Mouse (Mus musculus): Measurements from ENCODE around the gene Dpp4.

The Dpp4 gene

GRCm38 (mm10) chr2:62362211-62362610 lies 49.8 kb downstream of the Dpp4 start:
- in situ Hi-C loops (cut with MseI, MboI): no loop called here

GRCm38 (mm10) chr2:62361514-62361913 lies 50.5 kb downstream of the Dpp4 start:
- in situ Hi-C loops (cut with MseI, MboI): no loop called here

- in situ Hi-C loops (cut with MseI, MboI): no loop called here
These were observed 51.2 kb downstream of the Dpp4 start for GRCm38 (mm10) chr2:62360872-62361271.

- in situ Hi-C loops (cut with MseI, MboI): no loop called here
These were observed 54.8 kb downstream of the Dpp4 start for GRCm38 (mm10) chr2:62357259-62357658.

- in situ Hi-C loops (cut with MseI, MboI): no loop called here
These were observed 55.4 kb downstream of the Dpp4 start for GRCm38 (mm10) chr2:62356606-62357005.

- in situ Hi-C loops (cut with MseI, MboI): no loop called here
These were observed 56.3 kb downstream of the Dpp4 start for GRCm38 (mm10) chr2:62355766-62356165.

GRCm38 (mm10) chr2:62352035-62352434 lies 60.0 kb downstream of the Dpp4 start:
- in situ Hi-C loops (cut with MseI, MboI): no loop called here

- in situ Hi-C loops (cut with MseI, MboI): no loop called here
These were observed 64.3 kb downstream of the Dpp4 start for GRCm38 (mm10) chr2:62347762-62348161.

- in situ Hi-C loops (cut with MseI, MboI): no loop called here
These were observed 65.3 kb downstream of the Dpp4 start for GRCm38 (mm10) chr2:62346771-62347170.

GRCm38 (mm10) chr2:62344367-62344766 lies 67.7 kb downstream of the Dpp4 start:
- in situ Hi-C loops (cut with MseI, MboI): no loop called here

- in situ Hi-C loops (cut with MseI, MboI): no loop called here
These were observed 70.3 kb downstream of the Dpp4 start for GRCm38 (mm10) chr2:62341734-62342128.

- in situ Hi-C loops (cut with MseI, MboI): no loop called here
These were observed 70.8 kb downstream of the Dpp4 start for GRCm38 (mm10) chr2:62341061-62341733.

GRCm38 (mm10) chr2:62339222-62339944 lies 72.6 kb downstream of the Dpp4 start:
- in situ Hi-C loops (cut with MseI, MboI): no loop called here

- in situ Hi-C loops (cut with MseI, MboI): no loop called here
These were observed 74.9 kb downstream of the Dpp4 start for GRCm38 (mm10) chr2:62337086-62337485.

GRCm38 (mm10) chr2:62334397-62335243 lies 77.4 kb downstream of the Dpp4 start:
- in situ Hi-C loops (cut with MseI, MboI): no loop called here

- in situ Hi-C loops (cut with MseI, MboI): no loop called here
These were observed 79.6 kb downstream of the Dpp4 start for GRCm38 (mm10) chr2:62332465-62332864.

- in situ Hi-C loops (cut with MseI, MboI): no loop called here
These were observed 80.1 kb downstream of the Dpp4 start for GRCm38 (mm10) chr2:62331913-62332312.

- in situ Hi-C loops (cut with MseI, MboI): no loop called here
These were observed 86.6 kb downstream of the Dpp4 start for GRCm38 (mm10) chr2:62325388-62325787.

GRCm38 (mm10) chr2:62323078-62323637 lies 88.9 kb downstream of the Dpp4 start:
- in situ Hi-C loops (cut with MseI, MboI): no loop called here

- in situ Hi-C loops (cut with MseI, MboI): no loop called here
These were observed 92.5 kb downstream of the Dpp4 start for GRCm38 (mm10) chr2:62319489-62319888.

- in situ Hi-C loops (cut with MseI, MboI): no loop called here
These were observed 95.1 kb downstream of the Dpp4 start for GRCm38 (mm10) chr2:62316930-62317329.

- in situ Hi-C loops (cut with MseI, MboI): no loop called here
These were observed 104.6 kb downstream of the Dpp4 start for GRCm38 (mm10) chr2:62307477-62307876.

All from mouse trophoblast stem cell (cell line).